Mouse (Mus musculus): ENCODE data around the gene Sele. TPM values are rescaled to one million over a fixed set of nuclear protein-coding genes. Genes with fewer than 3 reads are reported as not detected.

Gene Sele
- polyA plus RNA-seq, 1 experiment: not detected

- no peaks in the 10 kb centered on the region for H3K9me3 ChIP-seq
- H3K4me3 ChIP-seq (replicated peaks): no peak overlapping the region
- H3K27me3 ChIP-seq (replicated peaks): peaks cover 11% of the 10 kb centered on the region
- H3K4me1 ChIP-seq: peaks cover 67% of the 10 kb centered on the region
- H3K36me3 ChIP-seq (replicated peaks; ENCODE audit: low read length): no peaks in the 10 kb centered on the region
- TF ChIP-seq GATA1 (IDR thresholded peaks at IDR 0.05; ENCODE audit: borderline replicate concordance, low read length): no peak
- TF ChIP-seq FLI1 (IDR thresholded peaks at IDR 0.05; ENCODE audit: low read length): no peak
Observed at GRCm38 (mm10) chr1:164079091-164079490, 31.1 kb downstream of the Sele start.

- no peak for TF ChIP-seq FLI1 (IDR thresholded peaks at IDR 0.05; ENCODE audit: low read length)
- TF ChIP-seq GATA1 (IDR thresholded peaks at IDR 0.05; ENCODE audit: borderline replicate concordance, low read length): no peak
- Histone ChIP-seq H3K27me3 (replicated peaks) (peaks cover 11% of the 10 kb centered on the region), H3K9me3 (no peaks in the 10 kb centered on the region), H3K4me1 (peaks cover 64% of the 10 kb centered on the region), H3K4me3 (replicated peaks) (no peak overlapping the region), H3K36me3 (replicated peaks; ENCODE audit: low read length) (no peaks in the 10 kb centered on the region)
Observed at GRCm38 (mm10) chr1:164083046-164083445, 35.0 kb downstream of the Sele start.

- no peak for TF ChIP-seq GATA1 (IDR thresholded peaks at IDR 0.05; ENCODE audit: borderline replicate concordance, low read length)
- H3K27me3 ChIP-seq (replicated peaks): peaks cover 5% of the 10 kb centered on the region
- H3K9me3 ChIP-seq: no peaks in the 10 kb centered on the region
- H3K4me1 ChIP-seq: peaks cover 51% of the 10 kb centered on the region
- H3K36me3 ChIP-seq (replicated peaks; ENCODE audit: low read length): no peaks in the 10 kb centered on the region
- no peak overlapping the region for H3K4me3 ChIP-seq (replicated peaks)
Observed at GRCm38 (mm10) chr1:164086797-164087196, 38.8 kb downstream of the Sele start.

GRCm38 (mm10) chr1:164087872-164088271, 39.8 kb downstream of the Sele start:
- Histone ChIP-seq H3K36me3 (replicated peaks; ENCODE audit: low read length) (no peaks in the 10 kb centered on the region), H3K27me3 (replicated peaks) (peaks cover 5% of the 10 kb centered on the region), H3K9me3 (no peaks in the 10 kb centered on the region), H3K4me1 (peaks cover 44% of the 10 kb centered on the region), H3K4me3 (replicated peaks) (no peak overlapping the region)
- TF ChIP-seq FLI1 (IDR thresholded peaks at IDR 0.05; ENCODE audit: low read length) (no peak), GATA1 (IDR thresholded peaks at IDR 0.05; ENCODE audit: borderline replicate concordance, low read length) (no peak)

GRCm38 (mm10) chr1:164096780-164097179, 48.7 kb downstream of the Sele start:
- H3K9me3 ChIP-seq: no peaks in the 10 kb centered on the region
- no peaks in the 10 kb centered on the region for H3K27me3 ChIP-seq (replicated peaks)
- H3K4me1 ChIP-seq: peaks cover 41% of the 10 kb centered on the region
- no peak overlapping the region for H3K4me3 ChIP-seq (replicated peaks)
- TF ChIP-seq FLI1 (IDR thresholded peaks at IDR 0.05; ENCODE audit: low read length) (no peak), GATA1 (IDR thresholded peaks at IDR 0.05; ENCODE audit: borderline replicate concordance, low read length) (no peak)
- no peaks in the 10 kb centered on the region for H3K36me3 ChIP-seq (replicated peaks; ENCODE audit: low read length)

- Histone ChIP-seq H3K36me3 (replicated peaks; ENCODE audit: low read length) (no peaks in the 10 kb centered on the region), H3K27me3 (replicated peaks) (no peaks in the 10 kb centered on the region), H3K4me1 (peaks cover 51% of the 10 kb centered on the region), H3K9me3 (no peaks in the 10 kb centered on the region), H3K4me3 (replicated peaks) (no peak overlapping the region)
- TF ChIP-seq FLI1 (IDR thresholded peaks at IDR 0.05; ENCODE audit: low read length) (no peak), GATA1 (IDR thresholded peaks at IDR 0.05; ENCODE audit: borderline replicate concordance, low read length) (no peak)
Observed at GRCm38 (mm10) chr1:164097911-164098310, 49.9 kb downstream of the Sele start.

- Histone ChIP-seq H3K36me3 (replicated peaks; ENCODE audit: low read length) (no peaks in the 10 kb centered on the region), H3K4me3 (replicated peaks) (no peak overlapping the region), H3K4me1 (peaks cover 49% of the 10 kb centered on the region), H3K9me3 (no peaks in the 10 kb centered on the region), H3K27me3 (replicated peaks) (no peaks in the 10 kb centered on the region)
- TF ChIP-seq GATA1 (IDR thresholded peaks at IDR 0.05; ENCODE audit: borderline replicate concordance, low read length) (no peak), FLI1 (IDR thresholded peaks at IDR 0.05; ENCODE audit: low read length) (no peak)
Observed at GRCm38 (mm10) chr1:164098372-164098771, 50.3 kb downstream of the Sele start.

Other genes with a start within 250 kb of the Sele start
- gene Scyl3, start 119.1 kb upstream of the Sele start, polyA plus RNA-seq (2012; ENCODE audit: insufficient read depth, low replicate concordance): 1.5 and 3.5 TPM in 2 replicates
- 0.44 TPM in 1 of 2 replicates, not detected in the other for gene BC055324, start 53.4 kb upstream of the Sele start, polyA plus RNA-seq (2012; ENCODE audit: insufficient read depth, low replicate concordance)
- gene Mettl18, start 53.3 kb upstream of the Sele start, polyA plus RNA-seq (2012; ENCODE audit: insufficient read depth, low replicate concordance): 0.41 TPM in 1 of 2 replicates, not detected in the other
- 1.9 TPM in 1 of 2 replicates, not detected in the other for gene Sell, start 13.7 kb downstream of the Sele start, polyA plus RNA-seq (2012; ENCODE audit: insufficient read depth, low replicate concordance)
- 197 and 302 TPM in 2 replicates for gene Selp, start 67.0 kb downstream of the Sele start, polyA plus RNA-seq (2012; ENCODE audit: insufficient read depth, low replicate concordance)
- 2.2 and 15.1 TPM in 2 replicates for gene F5, start 103.6 kb downstream of the Sele start, polyA plus RNA-seq (2012; ENCODE audit: insufficient read depth, low replicate concordance)
- 7.3 and 23.4 TPM in 2 replicates for gene Slc19a2, start 200.8 kb downstream of the Sele start, polyA plus RNA-seq (2012; ENCODE audit: insufficient read depth, low replicate concordance)
- gene Ccdc181, start 227.4 kb downstream of the Sele start, polyA plus RNA-seq (2012; ENCODE audit: insufficient read depth, low replicate concordance): 3.5 TPM in 1 of 2 replicates, not detected in the other